18 mouse cellular contexts compared by ENCODE assay signal in the genomic region with DNA sequence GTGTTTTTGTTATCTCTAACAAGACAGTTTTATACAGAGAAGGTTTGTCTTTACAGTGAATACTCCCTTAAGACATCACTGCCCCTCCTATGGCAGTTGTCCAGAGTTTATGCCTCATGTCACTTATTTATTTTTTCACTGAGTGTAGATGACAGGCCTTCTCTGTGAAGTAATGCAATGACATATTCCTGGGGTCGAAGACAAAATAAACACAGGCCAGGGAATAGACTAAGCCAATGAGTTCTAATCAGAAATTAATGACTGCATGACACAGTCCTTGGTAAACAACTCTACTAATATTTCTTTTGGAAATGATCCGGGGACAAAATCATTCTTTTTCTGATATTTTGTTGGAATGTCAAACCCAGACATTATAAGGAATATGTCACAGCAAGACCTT. TPM values are rescaled to one million over a fixed set of nuclear protein-coding genes. Genes with fewer than 3 reads are reported as not detected.
DNase-seq lines count a peak whose midpoint lies in the region; ATAC-seq and TF ChIP-seq lines count a peak whose summit lies in the region.
"Had no signal": no experiment of that assay in that cellular context is flagged by ENCODE, and none has a peak within 500 bp of the region (broad histone marks: within the 10 kb centered on the region; RNA-seq: fewer than 3 reads in every experiment).

No protein-coding gene starts in this region.

- TF ChIP-seq CTCF in heart, adult 2 months (IDR thresholded peaks at IDR 0.05), result no peak
- no peak for TF ChIP-seq CTCF in lung, adult 2 months (IDR thresholded peaks at IDR 0.05; ENCODE audit: insufficient read depth, low read length)

- H3K9ac ChIP-seq in heart, adult 2 months (ENCODE audit: low read depth, low read length), result no peak overlapping the region
- no peak overlapping the region for H3K9ac ChIP-seq in lung, embryonic 15.5 days
- H3K9ac ChIP-seq: embryonic facial prominence, embryonic 13.5 days; heart, embryonic 13.5 days; limb, embryonic 15.5 days; liver, postnatal 0 days; midbrain, embryonic 15.5 days had no signal

- H3K27ac ChIP-seq in heart, adult 2 months, result no peak overlapping the region
- H3K27ac ChIP-seq in lung, embryonic 15.5 days, result no peak overlapping the region
- H3K27ac ChIP-seq: embryonic facial prominence, embryonic 13.5 days; heart, embryonic 13.5 days; hindbrain, postnatal 0 days; limb, embryonic 15.5 days; midbrain, embryonic 15.5 days had no signal

- DNase-seq in heart, postnatal 10 days, result peak; percentile 4 to 15
- DNase-seq in heart, adult 2 months, result no peak
- DNase-seq in lung, adult 2 months, result no peak
- peak; percentile 4 for DNase-seq in lung, postnatal 14 days
- no peak for DNase-seq in gastrocnemius, postnatal 14 days
- no peak for DNase-seq in cerebellum, adult 11-12 months
- DNase-seq: liver, postnatal 0 days; right cerebral cortex, postnatal 14 days had no signal

- no peaks in the 10 kb centered on the region for H3K36me3 ChIP-seq in heart, adult 2 months (ENCODE audit: control insufficient read depth, insufficient read depth, low read length)
- H3K36me3 ChIP-seq in lung, embryonic 15.5 days, result no peaks in the 10 kb centered on the region
- H3K36me3 ChIP-seq: embryonic facial prominence, embryonic 13.5 days; heart, embryonic 13.5 days; limb, embryonic 15.5 days; midbrain, embryonic 15.5 days had no signal

- intact Hi-C loops in heart, postnatal 10 days (cut with DNase I), result no loop called here
- intact Hi-C loops in heart, adult 2 months (cut with DNase I), result no loop called here
- intact Hi-C loops in gastrocnemius, postnatal 14 days (cut with DNase I; ENCODE audit: low total_unique reads), result no loop called here

- H3K27me3 ChIP-seq in heart, adult 2 months (ENCODE audit: control insufficient read depth, insufficient read depth, low read length), result no peaks in the 10 kb centered on the region
- H3K27me3 ChIP-seq in lung, embryonic 15.5 days, result no peaks in the 10 kb centered on the region; the same call in 1 of the 2 replicates
- H3K27me3 ChIP-seq: embryonic facial prominence, embryonic 13.5 days; heart, embryonic 13.5 days; limb, embryonic 15.5 days; midbrain, embryonic 15.5 days had no signal

- WGBS in heart, adult 2 months, result 59% methylated on average over 2 of the region's 2 CpGs
- WGBS in lung, embryonic 15.5 days, result 31% methylated on average over 2 of the region's 2 CpGs
- 36% methylated on average over 2 of the region's 2 CpGs for WGBS in lung, adult 2 months

- no peaks in the 10 kb centered on the region for H3K79me2 ChIP-seq in heart, adult 2 months (replicated peaks; ENCODE audit: control insufficient read depth, insufficient read depth, low read length)

- no peaks in the 10 kb centered on the region for H3K9me3 ChIP-seq in lung, embryonic 15.5 days
- H3K9me3 ChIP-seq: embryonic facial prominence, embryonic 13.5 days; heart, embryonic 13.5 days; limb, embryonic 15.5 days; midbrain, embryonic 15.5 days had no signal

- TF ChIP-seq POLR2A in heart, adult 2 months (IDR thresholded peaks at IDR 0.05; ENCODE audit: insufficient read depth, low read depth, low read length), result no peak
- TF ChIP-seq POLR2A in lung, adult 2 months (IDR thresholded peaks at IDR 0.05; ENCODE audit: borderline replicate concordance, extremely low read depth, low read depth, low read length), result no peak

- ATAC-seq in lung, embryonic 15.5 days (ENCODE audit: borderline replicate concordance, extremely low read depth, low FRiP score, low TSS enrichment), result peak; percentile 91
- ATAC-seq: forebrain, embryonic 16.5 days; hindbrain, postnatal 0 days; liver, postnatal 0 days; midbrain, embryonic 15.5 days had no signal

- no peak for TF ChIP-seq EP300 in heart, adult 2 months (IDR thresholded peaks at IDR 0.05; ENCODE audit: insufficient read depth, low read depth, low read length)

- H3K4me3 ChIP-seq in heart, adult 2 months, result no peak overlapping the region
- H3K4me3 ChIP-seq in lung, embryonic 15.5 days, result no peak overlapping the region
- no peak overlapping the region for H3K4me3 ChIP-seq in lung, adult 2 months (replicated peaks; ENCODE audit: extremely low read depth, low read depth, low read length)
- H3K4me3 ChIP-seq: embryonic facial prominence, embryonic 13.5 days; heart, embryonic 13.5 days; limb, embryonic 15.5 days; midbrain, embryonic 15.5 days had no signal

- H3K4me2 ChIP-seq in lung, embryonic 15.5 days, result no peak overlapping the region
- H3K4me2 ChIP-seq: embryonic facial prominence, embryonic 13.5 days; heart, embryonic 13.5 days; limb, embryonic 15.5 days; midbrain, embryonic 15.5 days had no signal

- H3K4me1 ChIP-seq in heart, adult 2 months (ENCODE audit: control insufficient read depth, insufficient read depth, low read length), result no peaks in the 10 kb centered on the region; the same call in 1 of the 2 replicates
- H3K4me1 ChIP-seq in lung, embryonic 15.5 days, result 0 out of 2 replicates have a peak, but pooled peaks cover 2% of the 10 kb centered on the region
- H3K4me1 ChIP-seq in lung, adult 2 months (ENCODE audit: control insufficient read depth, insufficient read depth, low read length), result peaks cover 2% of the 10 kb centered on the region; the same call in 1 of the 2 replicates
- H3K4me1 ChIP-seq: limb, embryonic 15.5 days; midbrain, embryonic 15.5 days had no signal

RNA-seq across cellular contexts. Expression of gene Atp10b, which starts 32.7 kb away (rescaled TPM):
- not detected for total RNA-seq in heart, postnatal 10 days (2021)
- not detected for total RNA-seq in heart, adult 2 months (2021)
- polyA plus RNA-seq in heart, adult 2 months (2012; rRNA removed), result 0.03 and 0.10 TPM in 2 replicates
- polyA plus RNA-seq in lung, embryonic 15.5 days (2015; fragmentation: Nextera tagmentation; extraction: Ambion mirVana), result 0.19 and 0.29 TPM in 2 replicates
- 0.23 and 0.31 TPM in 2 replicates for polyA plus RNA-seq in lung, adult 2 months (2012; rRNA removed)
- total RNA-seq in gastrocnemius, postnatal 14 days (2021), result under 1 TPM; 0.02 to 0.14 TPM
- total RNA-seq: heart, postnatal 36 days; megakaryocyte-erythroid progenitor cell, adult 5-6 weeks had no signal
- polyA plus RNA-seq: liver, postnatal 0 days; spleen, adult 2 months had no signal

Comparison
In these comparisons a context has a peak if more than half of its experiments do, and no peak if none do; other contexts are left out.
1. DNase-seq: peak in heart, postnatal 10 days (2 of 2) and lung, postnatal 14 days (single experiment); none in heart, adult 2 months (0 of 2), lung, adult 2 months (single experiment), gastrocnemius, postnatal 14 days (single experiment) and cerebellum, adult 11-12 months (single experiment).